Mouse (Mus musculus): ENCODE results near the gene Gm13275. TPM values are rescaled to one million over a fixed set of nuclear protein-coding genes. Genes with fewer than 3 reads are reported as not detected.
A peak's percentile ranks its signal among the peaks of the same experiment; 100 is the strongest.
"Not testable (repeated sequence)": the region's sequence is repeated elsewhere in the genome, so short reads cannot be mapped to it uniquely, and the experiment has no call there.

Gm13275 gene
- polyA plus RNA-seq, 1 experiment from 2014 or later: not detected

GRCm38 (mm10) chr4:88773534-88773933, 20.8 kb upstream of the Gm13275 start, which contains the start of gene Gm13290:
Gene Gm13290 (plus strand): TSS chr4:88773834.
- not testable (repeated sequence) for ATAC-seq; H3K36me3 ChIP-seq (ENCODE audit: poor library complexity, severe bottlenecking); H3K4me2 ChIP-seq; H3K9ac ChIP-seq; H3K9me3 ChIP-seq (replicated peaks); H3K27me3 ChIP-seq; H3K27ac ChIP-seq; H3K4me3 ChIP-seq; H3K4me1 ChIP-seq
- no CpG with 5 or more reads among the region's 32 CpGs for WGBS

GRCm38 (mm10) chr4:88776622-88777021, 17.7 kb upstream of the Gm13275 start, which contains the start of gene Gm13289:
Gene Gm13289 (plus strand): TSS chr4:88776922.
- H3K4me2 ChIP-seq; H3K9me3 ChIP-seq (replicated peaks); H3K36me3 ChIP-seq (ENCODE audit: poor library complexity, severe bottlenecking); ATAC-seq; H3K9ac ChIP-seq; H3K27me3 ChIP-seq; H3K27ac ChIP-seq; H3K4me1 ChIP-seq; H3K4me3 ChIP-seq: not testable (repeated sequence)
- WGBS: no CpG with 5 or more reads among the region's 29 CpGs

- H3K36me3 ChIP-seq (ENCODE audit: poor library complexity, severe bottlenecking); ATAC-seq; H3K4me3 ChIP-seq; H3K4me2 ChIP-seq; H3K9ac ChIP-seq; H3K4me1 ChIP-seq; H3K27me3 ChIP-seq; H3K9me3 ChIP-seq (replicated peaks); H3K27ac ChIP-seq: not testable (repeated sequence)
- WGBS: no CpG with 5 or more reads among the region's 29 CpGs
Observed at GRCm38 (mm10) chr4:88779550-88779949, 14.7 kb upstream of the Gm13275 start, which contains the start of gene Gm13272. Gene Gm13272 (plus strand): TSS chr4:88779850.

- not testable (repeated sequence) for H3K36me3 ChIP-seq (ENCODE audit: poor library complexity, severe bottlenecking); H3K27me3 ChIP-seq; H3K4me1 ChIP-seq; H3K9me3 ChIP-seq (replicated peaks); H3K9ac ChIP-seq; H3K4me3 ChIP-seq; H3K4me2 ChIP-seq; ATAC-seq; H3K27ac ChIP-seq
- WGBS: 51% methylated on average over 15 of the region's 18 CpGs
Observed at GRCm38 (mm10) chr4:88780320-88780719, 14.0 kb upstream of the Gm13275 start.

- 26% methylated on average over 5 of the region's 7 CpGs for WGBS
- H3K27ac ChIP-seq; H3K4me1 ChIP-seq; H3K9me3 ChIP-seq (replicated peaks); H3K27me3 ChIP-seq; H3K9ac ChIP-seq; ATAC-seq; H3K4me3 ChIP-seq; H3K36me3 ChIP-seq (ENCODE audit: poor library complexity, severe bottlenecking): not testable (repeated sequence)
- peak within 1 kb of the TSS; percentile 46 for H3K4me2 ChIP-seq
Observed at GRCm38 (mm10) chr4:88781831-88782230, 12.5 kb upstream of the Gm13275 start, which contains the start of gene Ifnz. Gene Ifnz (plus strand): TSS chr4:88782131.

GRCm38 (mm10) chr4:88782335-88782734, 12.0 kb upstream of the Gm13275 start:
- H3K36me3 ChIP-seq (ENCODE audit: poor library complexity, severe bottlenecking); H3K9me3 ChIP-seq (replicated peaks); ATAC-seq; H3K4me1 ChIP-seq; H3K27ac ChIP-seq; H3K4me3 ChIP-seq; H3K9ac ChIP-seq; H3K27me3 ChIP-seq: not testable (repeated sequence)
- 0% methylated on average over 5 of the region's 31 CpGs for WGBS
- H3K4me2 ChIP-seq: peak overlapping the region; percentile 46

GRCm38 (mm10) chr4:88785409-88785808, 8.9 kb upstream of the Gm13275 start, which contains the start of gene Gm13276:
Gene Gm13276 (plus strand): TSS chr4:88785709.
- H3K27ac ChIP-seq; H3K4me1 ChIP-seq; H3K9ac ChIP-seq; H3K27me3 ChIP-seq; H3K36me3 ChIP-seq (ENCODE audit: poor library complexity, severe bottlenecking); H3K4me3 ChIP-seq; H3K4me2 ChIP-seq; ATAC-seq; H3K9me3 ChIP-seq (replicated peaks): not testable (repeated sequence)
- no CpG with 5 or more reads among the region's 27 CpGs for WGBS

- WGBS: 0% methylated on average over 3 of the region's 28 CpGs
- H3K4me2 ChIP-seq; H3K4me3 ChIP-seq; H3K9me3 ChIP-seq (replicated peaks); ATAC-seq; H3K4me1 ChIP-seq; H3K36me3 ChIP-seq (ENCODE audit: poor library complexity, severe bottlenecking); H3K27me3 ChIP-seq; H3K9ac ChIP-seq; H3K27ac ChIP-seq: not testable (repeated sequence)
Observed at GRCm38 (mm10) chr4:88788402-88788801, 5.9 kb upstream of the Gm13275 start, which contains the start of gene Gm13277. Gene Gm13277 (plus strand): TSS chr4:88788632.

- H3K27ac ChIP-seq; ATAC-seq; H3K36me3 ChIP-seq (ENCODE audit: poor library complexity, severe bottlenecking); H3K9me3 ChIP-seq (replicated peaks); H3K9ac ChIP-seq; H3K4me1 ChIP-seq; H3K27me3 ChIP-seq; H3K4me2 ChIP-seq; H3K4me3 ChIP-seq: not testable (repeated sequence)
- no CpG with 5 or more reads among the region's 28 CpGs for WGBS
Observed at GRCm38 (mm10) chr4:88791250-88791649, 3.0 kb upstream of the Gm13275 start, which contains the start of gene Gm13278. Gene Gm13278 (plus strand): TSS chr4:88791550.

- not testable (repeated sequence) for H3K4me3 ChIP-seq; H3K36me3 ChIP-seq (ENCODE audit: poor library complexity, severe bottlenecking); H3K9ac ChIP-seq; H3K27ac ChIP-seq; H3K9me3 ChIP-seq (replicated peaks); ATAC-seq; H3K27me3 ChIP-seq; H3K4me1 ChIP-seq; H3K4me2 ChIP-seq
- WGBS: no CpG with 5 or more reads among the region's 28 CpGs
Observed at GRCm38 (mm10) chr4:88797097-88797496, 2.8 kb downstream of the Gm13275 start, which contains the start of gene Gm13279. Gene Gm13279 (plus strand): TSS chr4:88797397.

- not testable (repeated sequence) for H3K9me3 ChIP-seq (replicated peaks); ATAC-seq; H3K9ac ChIP-seq; H3K36me3 ChIP-seq (ENCODE audit: poor library complexity, severe bottlenecking); H3K27ac ChIP-seq; H3K4me3 ChIP-seq; H3K4me1 ChIP-seq; H3K4me2 ChIP-seq; H3K27me3 ChIP-seq
- WGBS: 18% methylated on average over 6 of the region's 7 CpGs
Observed at GRCm38 (mm10) chr4:88799365-88799764, 5.1 kb downstream of the Gm13275 start, which contains the start of gene Gm13285. Gene Gm13285 (plus strand): TSS chr4:88799665.

GRCm38 (mm10) chr4:88802954-88803353, 8.7 kb downstream of the Gm13275 start, which contains the start of gene Gm13287:
Gene Gm13287 (plus strand): TSS chr4:88803254.
- not testable (repeated sequence) for H3K4me1 ChIP-seq; H3K4me2 ChIP-seq; H3K27ac ChIP-seq; ATAC-seq; H3K27me3 ChIP-seq; H3K9me3 ChIP-seq (replicated peaks); H3K9ac ChIP-seq; H3K4me3 ChIP-seq; H3K36me3 ChIP-seq (ENCODE audit: poor library complexity, severe bottlenecking)
- WGBS: no CpG with 5 or more reads among the region's 29 CpGs

GRCm38 (mm10) chr4:88805231-88805630, 10.9 kb downstream of the Gm13275 start, which contains the start of gene Gm13288:
Gene Gm13288 (plus strand): TSS chr4:88805531.
- H3K9me3 ChIP-seq (replicated peaks); H3K4me1 ChIP-seq; ATAC-seq; H3K36me3 ChIP-seq (ENCODE audit: poor library complexity, severe bottlenecking); H3K27ac ChIP-seq; H3K9ac ChIP-seq; H3K27me3 ChIP-seq: not testable (repeated sequence)
- Histone ChIP-seq H3K4me2 (peak within 1 kb of the TSS; percentile 50), H3K4me3 (peak within 1 kb of the TSS; percentile 27)
- WGBS: no CpG with 5 or more reads among the region's 8 CpGs
